Mouse (Mus musculus) lung, adult 2 months (tissue): ENCODE data around the gene Dxo. TPM values are rescaled to one million over a fixed set of nuclear protein-coding genes. Genes with fewer than 3 reads are reported as not detected.
A peak's percentile ranks its signal among the peaks of the same experiment; 100 is the strongest.
"Not testable (repeated sequence)": the region's sequence is repeated elsewhere in the genome, so short reads cannot be mapped to it uniquely, and the experiment has no call there.

Experiments used
- DNase-seq: peaks from one replicate; pipeline ENCODE4 v3.0.0; 2022
- H3K4me1 ChIP-seq: fragments of 200-500 bp; 2 replicates; pipeline ENCODE4 v1.6.1; 2011; ENCODE audit warnings: low read length; ENCODE audit not compliant: control insufficient read depth, insufficient read depth
- H3K4me3 ChIP-seq: fragments of 200-500 bp; replicated peaks from 2 replicates; pipeline ENCODE3; 2011; ENCODE audit warnings: low read depth, mild to moderate bottlenecking, control low read depth, low read length; ENCODE audit errors: extremely low read depth
- CTCF ChIP-seq: fragments of 200-500 bp; IDR thresholded peaks from 2 replicates; pipeline ENCODE4 v1.5.1; 2011; ENCODE audit warnings: mild to moderate bottlenecking, low read length, control low read depth; ENCODE audit not compliant: insufficient read depth
- POLR2A ChIP-seq: fragments of 200-500 bp; IDR thresholded peaks from 2 replicates; pipeline ENCODE4 v1.6.1; 2011; ENCODE audit warnings: low read depth, mild to moderate bottlenecking, control low read depth, low read length, borderline replicate concordance; ENCODE audit errors: extremely low read depth
- WGBS: fragments of 180-500 bp; shearing (Covaris S2); methylation state at CpG from one replicate; pipeline ENCODE4 v1.1.7; 2018; 5-methylcytosine and 5-hydroxymethylcytosine counted together
- polyA plus RNA-seq: library from polyadenylated mRNA; depleted of rRNA; stranded (reverse); fragments of >200 nt; gene quantifications from 2 replicates; pipeline ENCODE4 v1.2.3, GENCODE M21; 2012; rRNA removed

The Dxo gene
- polyA plus RNA-seq = 45.6 and 58.1 TPM in 2 replicates

- DNase-seq = peak; percentile 97
- H3K4me1 ChIP-seq = peaks cover 11% of the 10 kb centered on the region
- peak within 1 kb of the TSS; percentile 92 for H3K4me3 ChIP-seq
- TF ChIP-seq POLR2A (peak; percentile 88), CTCF (no peak)
- under 1% methylated on average over 40 of the region's 40 CpGs for WGBS
Measured at GRCm38 (mm10) chr17:34836856-34837221, at the start of gene Dxo, which contains the start of gene Stk19. TSS of gene Dxo (plus strand) at chr17:34837019. TSS of gene Stk19 (minus strand) at chr17:34836945.

DNA sequence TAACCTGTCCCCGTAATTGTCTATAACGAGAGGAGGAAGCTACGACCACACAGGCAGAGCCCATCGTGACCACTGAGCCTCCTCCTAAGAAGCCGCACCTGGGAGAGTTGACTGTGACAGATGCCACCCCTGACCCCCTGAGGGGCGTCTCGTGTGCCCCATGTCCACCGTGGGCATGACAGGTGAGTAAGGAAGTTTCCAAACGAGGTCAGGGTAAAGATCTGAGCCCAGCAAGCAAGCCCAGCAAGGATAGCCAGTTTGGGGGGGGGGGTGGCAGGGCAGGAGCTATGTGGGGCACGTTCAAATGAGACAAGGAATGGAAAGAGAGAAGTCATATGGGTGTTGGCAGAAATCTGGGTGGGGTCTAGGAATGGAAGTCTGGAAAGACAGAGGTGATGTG, 41.8 kb upstream of the Dxo start:
- WGBS = 80% methylated on average over 10 of the region's 10 CpGs

GRCm38 (mm10) chr17:34795633-34796032, 41.2 kb upstream of the Dxo start:
- 60% methylated on average over 9 of the region's 9 CpGs for WGBS
- Histone ChIP-seq H3K4me1 (no peaks in the 10 kb centered on the region), H3K4me3 (no peak overlapping the region)
- TF ChIP-seq CTCF (peak; percentile 69), POLR2A (no peak)
- peak; percentile 51 for DNase-seq

More for the DNA sequence above, 41.8 kb upstream of the Dxo start:
- DNase-seq = no peak
- Histone ChIP-seq H3K4me1 (no peaks in the 10 kb centered on the region), H3K4me3 (no peak overlapping the region)
- no peak for TF ChIP-seq POLR2A
- no peak for TF ChIP-seq CTCF

DNA sequence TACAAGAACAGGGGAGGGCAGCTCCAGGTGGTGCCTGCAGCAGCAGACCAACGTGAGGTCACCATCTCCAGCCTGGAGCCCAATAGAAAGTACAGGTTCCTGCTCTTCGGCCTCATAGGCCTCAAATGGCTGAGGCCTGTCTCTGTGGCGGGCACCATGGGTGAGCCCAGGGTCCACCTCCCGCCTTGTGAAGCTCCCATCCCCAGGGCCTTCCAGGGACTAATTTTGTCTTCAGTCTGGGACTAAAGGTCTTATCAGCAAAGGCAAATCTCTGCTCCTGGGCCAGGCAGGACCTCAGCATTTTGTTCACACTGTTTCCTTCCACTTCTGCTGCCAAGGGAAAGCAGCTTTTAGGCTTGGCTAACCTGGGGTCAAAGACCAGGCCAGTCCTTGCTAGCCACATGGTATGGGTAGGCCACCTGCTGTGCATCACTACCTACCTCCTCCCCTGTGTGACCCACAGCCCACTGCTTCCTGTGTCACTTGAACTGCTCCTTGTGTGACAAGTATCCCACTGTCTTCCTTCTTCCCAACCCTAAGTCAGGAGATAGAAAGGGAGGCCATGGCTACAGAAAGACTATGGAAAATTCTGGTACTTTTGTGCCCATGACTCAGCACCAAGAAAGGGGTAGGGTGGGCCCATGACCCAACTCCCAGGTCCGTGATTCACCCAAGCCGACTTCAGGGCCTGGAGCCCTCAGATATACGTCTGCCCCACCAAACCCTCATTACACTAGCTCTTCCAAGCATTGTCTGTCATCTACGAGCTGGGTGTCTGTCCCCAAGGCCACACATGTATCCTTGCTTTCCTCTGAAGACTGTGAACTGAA, 40.3 kb upstream of the Dxo start:
- Histone ChIP-seq H3K4me1 (no peaks in the 10 kb centered on the region), H3K4me3 (no peak overlapping the region)
- WGBS = 85% methylated on average over 8 of the region's 8 CpGs
- no peak for DNase-seq
- TF ChIP-seq POLR2A (no peak), CTCF (no peak)

- not testable (repeated sequence) for DNase-seq, H3K4me3 ChIP-seq, H3K4me1 ChIP-seq
- WGBS = 81% methylated on average over 10 of the region's 10 CpGs
Measured at GRCm38 (mm10) chr17:34797211-34797995, 39.4 kb upstream of the Dxo start.

- WGBS = 69% methylated on average over 7 of the region's 7 CpGs
- not testable (repeated sequence) for DNase-seq, H3K4me1 ChIP-seq, H3K4me3 ChIP-seq
Measured at GRCm38 (mm10) chr17:34798071-34798470, 38.7 kb upstream of the Dxo start.

DNA sequence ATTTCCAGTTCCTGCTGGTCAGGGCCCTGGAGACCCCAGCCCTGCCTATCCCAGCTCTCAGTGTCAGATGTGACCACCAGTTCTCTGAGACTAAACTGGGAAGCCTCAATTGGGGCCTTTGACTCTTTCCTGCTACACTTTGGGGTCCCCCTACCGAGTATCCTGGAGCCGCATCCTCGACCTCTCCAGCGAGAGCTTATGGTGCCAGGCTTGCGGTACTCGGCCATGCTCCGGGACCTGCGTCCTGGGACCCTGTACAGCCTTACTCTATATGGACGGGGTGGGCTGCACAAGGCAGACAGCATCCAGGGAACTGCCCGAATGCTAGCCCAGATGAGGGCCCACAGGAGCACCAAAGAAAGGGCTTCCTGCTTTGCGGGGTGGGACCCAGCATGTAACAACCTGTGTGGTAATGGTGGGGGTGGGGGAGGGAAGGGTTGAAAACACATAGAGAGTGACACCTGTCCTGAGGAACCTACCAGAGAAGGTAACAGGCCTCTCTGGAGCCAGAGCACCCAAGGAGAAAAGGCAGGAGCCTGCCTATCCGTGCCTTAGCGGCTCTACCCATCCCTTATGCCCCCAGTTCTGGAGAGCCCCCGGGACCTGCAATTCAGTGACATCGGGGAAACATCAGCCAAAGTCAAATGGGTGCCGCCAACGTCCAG, 37.8 kb upstream of the Dxo start:
- Histone ChIP-seq H3K4me3 (no peak overlapping the region), H3K4me1 (no peaks in the 10 kb centered on the region)
- TF ChIP-seq POLR2A (no peak), CTCF (no peak)

DNA sequence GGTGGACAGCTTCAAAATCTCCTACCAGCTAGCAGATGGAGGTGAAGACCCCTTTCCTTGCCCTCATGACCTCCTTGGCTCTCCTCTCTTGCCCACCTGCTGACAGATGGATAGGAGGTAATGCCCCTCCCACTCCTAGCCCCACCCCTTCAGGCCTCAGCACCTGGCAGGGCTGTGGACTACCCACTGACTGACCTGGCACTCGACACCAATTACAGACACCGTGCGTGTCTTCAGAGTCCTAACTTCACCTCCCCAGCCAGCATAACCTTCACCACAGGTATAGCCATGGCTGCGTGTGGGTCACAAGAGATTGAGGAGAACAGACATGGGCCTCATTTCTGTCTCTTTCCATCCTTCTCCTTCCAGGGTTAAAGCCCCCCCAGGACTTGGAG, 37.3 kb upstream of the Dxo start:
- no peak for DNase-seq
- Histone ChIP-seq H3K4me1 (no peaks in the 10 kb centered on the region), H3K4me3 (no peak overlapping the region)
- 86% methylated on average over 4 of the region's 4 CpGs for WGBS
- TF ChIP-seq POLR2A (no peak), CTCF (no peak)

More for the DNA sequence above, 37.8 kb upstream of the Dxo start:
- DNase-seq = no peak
- WGBS = 90% methylated on average over 17 of the region's 17 CpGs

DNA sequence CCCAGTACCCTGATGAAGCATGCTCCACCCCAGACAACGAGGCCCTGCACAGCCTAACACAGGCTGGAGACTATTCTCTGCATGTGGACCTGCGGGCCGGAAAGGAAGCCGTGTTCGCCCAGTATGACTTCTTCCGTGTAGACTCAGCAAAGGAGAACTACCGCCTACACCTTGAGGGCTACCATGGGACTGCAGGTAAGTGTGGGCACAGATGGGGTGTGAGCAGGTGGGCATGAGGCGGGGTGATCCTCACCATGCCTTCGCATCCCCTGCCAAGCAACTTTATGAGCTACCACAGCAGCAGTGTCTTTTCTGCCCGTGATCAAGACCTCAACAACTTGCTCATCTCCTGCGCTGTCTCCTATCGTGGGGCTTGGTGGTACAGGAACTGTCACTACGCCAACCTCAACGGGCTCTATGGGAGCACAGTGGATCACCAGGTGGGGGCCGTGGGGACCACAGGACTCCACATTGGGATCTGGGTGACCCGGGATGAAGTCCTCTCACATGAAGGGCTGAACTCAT, 36.0 kb upstream of the Dxo start:
- not testable (repeated sequence) for DNase-seq, H3K4me3 ChIP-seq, H3K4me1 ChIP-seq
- 89% methylated on average over 16 of the region's 16 CpGs for WGBS

- H3K4me1 ChIP-seq, DNase-seq, H3K4me3 ChIP-seq: not testable (repeated sequence)
- 93% methylated on average over 9 of the region's 9 CpGs for WGBS
Measured at GRCm38 (mm10) chr17:34802756-34803155, 34.1 kb upstream of the Dxo start.

DNA sequence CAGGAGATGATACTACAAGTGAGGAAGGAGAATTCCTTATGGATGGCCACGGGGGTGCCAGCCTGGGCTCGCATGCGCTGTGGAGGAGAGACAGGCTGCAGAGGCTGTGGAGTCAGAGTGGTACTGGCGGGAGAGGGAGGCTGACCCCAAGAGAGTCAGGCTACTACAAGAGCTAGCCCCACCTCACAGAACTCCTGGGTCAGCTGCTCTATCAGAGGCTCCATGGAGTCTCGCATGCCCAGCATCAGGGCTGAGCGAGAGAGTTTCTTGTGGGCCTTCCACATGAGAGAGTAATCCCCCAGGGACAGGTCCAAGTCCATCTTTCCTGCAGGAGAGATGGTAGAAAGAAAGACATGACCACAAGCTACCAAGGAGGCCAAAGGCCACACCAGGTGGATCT, 33.5 kb upstream of the Dxo start:
- H3K4me3 ChIP-seq, DNase-seq, H3K4me1 ChIP-seq: not testable (repeated sequence)
- WGBS = 91% methylated on average over 6 of the region's 6 CpGs

- 65% methylated on average over 5 of the region's 6 CpGs for WGBS
- not testable (repeated sequence) for H3K4me1 ChIP-seq, DNase-seq, H3K4me3 ChIP-seq
Measured at GRCm38 (mm10) chr17:34804301-34804700, 32.5 kb upstream of the Dxo start, which contains the start of gene Cyp21a1. TSS of gene Cyp21a1 (minus strand) at chr17:34804561.
